15 mouse cellular contexts compared by ENCODE assay signal in the genomic region with DNA sequence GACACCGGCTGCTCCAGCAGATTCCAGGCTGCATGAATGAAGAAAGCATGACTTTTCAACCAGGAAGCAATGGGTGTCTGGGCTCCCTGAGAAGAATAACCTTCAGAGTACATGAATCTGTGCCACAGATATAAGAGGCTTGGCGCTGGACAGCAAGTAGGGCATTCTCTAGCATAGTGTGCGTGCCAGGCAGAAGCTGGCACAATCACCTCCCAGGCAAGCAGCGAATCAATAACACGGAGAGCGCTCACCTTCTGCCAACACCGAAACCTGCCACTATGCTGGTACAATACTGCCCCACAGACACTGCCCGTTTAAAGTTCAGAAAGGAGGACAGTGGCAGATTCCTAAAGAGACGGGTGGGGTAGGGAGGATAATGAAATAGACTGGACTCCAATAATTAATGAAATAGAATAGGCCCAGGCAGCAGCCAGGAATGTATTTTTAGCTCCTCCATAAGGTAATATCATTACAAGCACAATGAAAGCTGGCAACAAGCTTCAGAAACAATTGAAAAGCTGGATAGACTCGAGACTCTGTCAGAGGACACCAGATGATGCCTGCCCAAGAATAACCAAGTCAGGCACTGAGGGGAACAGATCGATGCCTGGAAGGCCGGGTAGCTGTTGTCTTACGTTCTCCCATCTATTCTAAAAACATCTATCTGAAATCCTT. TPM values are rescaled to one million over a fixed set of nuclear protein-coding genes. Genes with fewer than 3 reads are reported as not detected.
DNase-seq lines count a peak whose midpoint lies in the region; ATAC-seq lines count a peak whose summit lies in the region.
"Had no signal": no experiment of that assay in that cellular context is flagged by ENCODE, and none has a peak within 500 bp of the region (broad histone marks: within the 10 kb centered on the region; RNA-seq: fewer than 3 reads in every experiment).

No protein-coding gene starts in this region.

- 81% methylated on average over 13 of the region's 13 CpGs for WGBS in neural tube, embryonic 15.5 days

- peak; percentile 59; the same call in 1 of the 2 replicates for ATAC-seq in neural tube, embryonic 15.5 days (ENCODE audit: low FRiP score)
- ATAC-seq: Patski had no signal

- H3K36me3 ChIP-seq in neural tube, embryonic 15.5 days = peaks cover 24% of the 10 kb centered on the region

- H3K4me1 ChIP-seq in neural tube, embryonic 15.5 days = peaks cover 4% of the 10 kb centered on the region; the same call in 1 of the 2 replicates
- H3K4me1 ChIP-seq: forebrain, embryonic 10.5 days; limb, embryonic 13.5 days; stomach, embryonic 15.5 days had no signal

- H3K4me3 ChIP-seq in neural tube, embryonic 15.5 days (replicated peaks) = no peak overlapping the region
- H3K4me3 ChIP-seq: forebrain, embryonic 10.5 days; hindbrain, embryonic 10.5 days; limb, embryonic 13.5 days; stomach, embryonic 15.5 days had no signal

- no peaks in the 10 kb centered on the region for H3K27me3 ChIP-seq in neural tube, embryonic 15.5 days (replicated peaks)
- H3K27me3 ChIP-seq: limb, embryonic 13.5 days; Patski; stomach, embryonic 15.5 days had no signal

- peaks cover 5% of the 10 kb centered on the region; the same call in 1 of the 2 replicates for H3K9me3 ChIP-seq in neural tube, embryonic 15.5 days (replicated peaks)
- H3K9me3 ChIP-seq: stomach, embryonic 15.5 days had no signal

- peak; percentile 95 for DNase-seq in heart, adult 11 months
- DNase-seq in heart, postnatal 25 days (ENCODE audit: low spot score) = no peak
- no peak for DNase-seq in neural tube, embryonic 10.5 days (ENCODE audit: extremely low spot score, low spot score)
- peak; percentile 66 for DNase-seq in cerebellum, postnatal 36 days
- DNase-seq in spleen, postnatal 36 days (ENCODE audit: low spot score in 2 of 2) = no peak
- no peak for DNase-seq in testis, postnatal 14 days (ENCODE audit: low spot score)
- DNase-seq in kidney, postnatal 10 days = no peak
- DNase-seq: kidney, postnatal 14 days; layer of hippocampus, postnatal 36 days had no signal

- no peak overlapping the region for H3K4me2 ChIP-seq in neural tube, embryonic 15.5 days
- H3K4me2 ChIP-seq: limb, embryonic 13.5 days; stomach, embryonic 15.5 days had no signal

- H3K9ac ChIP-seq in neural tube, embryonic 15.5 days (replicated peaks) = no peak overlapping the region
- H3K9ac ChIP-seq: limb, embryonic 13.5 days; stomach, embryonic 15.5 days had no signal

- 0 out of 2 replicates have a peak overlapping the region, but pooled peaks have one; percentile 9 for H3K27ac ChIP-seq in neural tube, embryonic 15.5 days (replicated peaks)
- H3K27ac ChIP-seq: forebrain, embryonic 10.5 days; hindbrain, embryonic 10.5 days; limb, embryonic 13.5 days; stomach, embryonic 15.5 days had no signal

- intact Hi-C loops in heart, postnatal 25 days (cut with DNase I) = no loop called here

RNA-seq across cellular contexts. Expression of a gene that starts 59.6 kb away (rescaled TPM):
- 10 to 100 TPM; 18.9 to 19.2 TPM for total RNA-seq in heart, postnatal 25 days (2021)
- polyA plus RNA-seq in neural tube, embryonic 15.5 days (2015; fragmentation: Nextera tagmentation; extraction: Ambion mirVana) = 53.2 and 56.8 TPM in 2 replicates

Comparison
In these comparisons a context has a peak if more than half of its experiments do, and no peak if none do; other contexts are left out.
1. DNase-seq: peak in heart, adult 11 months (single experiment) and cerebellum, postnatal 36 days (2 of 2); none in heart, postnatal 25 days (single experiment), neural tube, embryonic 10.5 days (single experiment), spleen, postnatal 36 days (0 of 2), testis, postnatal 14 days (single experiment) and kidney, postnatal 10 days (single experiment).